Mouse (Mus musculus) bone marrow, adult 2 months (tissue): ENCODE results near the gene Mfsd4b3. TPM values are rescaled to one million over a fixed set of nuclear protein-coding genes. Genes with fewer than 3 reads are reported as not detected.

Source experiments
- H3K27ac ChIP-seq: fragments of 200-500 bp; 2 replicates; pipeline ENCODE4 v1.5.1; 2012; ENCODE audit warnings: low read depth, mild to moderate bottlenecking, control low read depth, inconsistent platforms, low read length; ENCODE audit not compliant: control insufficient read depth, poor library complexity, insufficient read depth
- H3K4me1 ChIP-seq: fragments of 200-500 bp; 2 replicates; pipeline ENCODE4 v1.6.1; 2011; ENCODE audit warnings: low read length; ENCODE audit not compliant: control insufficient read depth, insufficient read depth
- H3K4me3 ChIP-seq: fragments of 200-500 bp; replicated peaks from 2 replicates; pipeline ENCODE3; 2011; ENCODE audit warnings: mild to moderate bottlenecking, low read depth, low read length, control low read depth; ENCODE audit not compliant: control insufficient read depth
- CTCF ChIP-seq: fragments of 200-500 bp; IDR thresholded peaks from 2 replicates; pipeline ENCODE4 v1.5.1; 2011; ENCODE audit warnings: low read length, control low read depth; ENCODE audit not compliant: control insufficient read depth, insufficient read depth
- POLR2A ChIP-seq: fragments of 200-500 bp; IDR thresholded peaks from 2 replicates; pipeline ENCODE4 v1.6.1; 2011; ENCODE audit warnings: low read depth, mild to moderate bottlenecking, control low read depth, low read length, borderline replicate concordance; ENCODE audit not compliant: control insufficient read depth
- WGBS: fragments of 180-500 bp; shearing (Covaris S2); methylation state at CpG from one replicate; pipeline ENCODE4 v1.1.7; 2018; 5-methylcytosine and 5-hydroxymethylcytosine counted together
- polyA plus RNA-seq: library from polyadenylated mRNA; stranded (reverse); fragments of >200 nt; gene quantifications from 2 replicates; pipeline ENCODE4 v1.2.4, GENCODE M21; 2011; ENCODE audit warnings: low replicate concordance; ENCODE audit not compliant: missing spikeins, insufficient read depth, insufficient read length

Gene Mfsd4b3
- polyA plus RNA-seq, 1 experiment = not detected

DNA sequence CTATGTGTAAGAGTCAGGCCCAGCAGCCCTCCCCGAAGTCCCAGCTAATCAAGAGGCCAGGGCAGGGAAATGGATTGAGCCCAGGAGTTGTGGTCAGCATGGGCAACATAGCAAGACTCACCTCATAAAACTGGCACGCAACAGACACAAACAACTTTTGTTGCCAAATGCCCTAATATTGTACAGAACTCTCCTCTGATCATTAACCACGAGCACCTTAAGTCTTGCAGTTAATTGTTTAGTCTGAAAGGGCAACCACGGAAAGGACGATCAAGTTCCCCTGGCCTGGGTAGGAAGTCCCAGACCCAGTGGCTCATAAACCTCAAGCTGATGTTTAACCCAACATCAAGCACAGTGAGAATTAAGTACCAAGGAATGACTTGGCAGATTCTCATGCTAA is 22.7 kb upstream of the Mfsd4b3 start:
- Histone ChIP-seq H3K4me3 (no peak overlapping the region), H3K4me1 (no peaks in the 10 kb centered on the region), H3K27ac (no peak overlapping the region)
- TF ChIP-seq CTCF = no peak
- no peak for TF ChIP-seq POLR2A
- WGBS = 28% methylated on average over 5 of the region's 5 CpGs

- TF ChIP-seq CTCF (no peak), POLR2A (no peak)
- Histone ChIP-seq H3K4me1 (no peaks in the 10 kb centered on the region), H3K4me3 (no peak overlapping the region), H3K27ac (no peak overlapping the region)
- WGBS = 91% methylated on average over 1 of the region's 1 CpGs
These were observed 18.3 kb upstream of the Mfsd4b3 start for GRCm38 (mm10) chr10:39978231-39978630.

GRCm38 (mm10) chr10:39977346-39977745 is 17.4 kb upstream of the Mfsd4b3 start:
- TF ChIP-seq CTCF = no peak
- TF ChIP-seq POLR2A = no peak
- Histone ChIP-seq H3K4me1 (no peaks in the 10 kb centered on the region), H3K27ac (no peak overlapping the region), H3K4me3 (no peak overlapping the region)
- 86% methylated on average over 4 of the region's 4 CpGs for WGBS

DNA sequence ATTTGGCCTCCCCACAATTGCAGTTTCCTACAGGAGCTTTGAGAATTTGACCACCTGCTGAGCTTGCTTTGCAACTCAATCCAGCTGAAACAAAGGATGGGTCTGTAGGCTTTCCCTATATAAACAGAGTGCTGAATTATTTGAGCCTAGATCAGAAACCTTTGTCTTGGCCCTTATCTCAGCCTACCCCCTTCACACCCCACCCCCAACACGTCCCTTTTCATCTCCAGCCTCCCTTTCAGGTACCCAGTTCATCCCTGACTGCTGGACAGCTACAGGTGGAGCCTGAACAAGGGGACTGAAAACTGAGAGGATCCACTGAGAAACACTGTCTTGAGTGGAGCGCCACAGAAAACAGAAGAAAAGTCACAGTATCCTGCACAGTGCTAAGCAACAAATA is 15.8 kb upstream of the Mfsd4b3 start:
- Histone ChIP-seq H3K4me1 (no peaks in the 10 kb centered on the region), H3K4me3 (no peak overlapping the region), H3K27ac (no peak overlapping the region)
- TF ChIP-seq CTCF = no peak
- TF ChIP-seq POLR2A = no peak
- 75% methylated on average over 2 of the region's 2 CpGs for WGBS

GRCm38 (mm10) chr10:39974982-39975381 is 15.0 kb upstream of the Mfsd4b3 start:
- Histone ChIP-seq H3K27ac (no peak overlapping the region), H3K4me1 (no peaks in the 10 kb centered on the region), H3K4me3 (no peak overlapping the region)
- TF ChIP-seq CTCF = no peak
- TF ChIP-seq POLR2A = no peak
- 54% methylated on average over 11 of the region's 11 CpGs for WGBS

DNA sequence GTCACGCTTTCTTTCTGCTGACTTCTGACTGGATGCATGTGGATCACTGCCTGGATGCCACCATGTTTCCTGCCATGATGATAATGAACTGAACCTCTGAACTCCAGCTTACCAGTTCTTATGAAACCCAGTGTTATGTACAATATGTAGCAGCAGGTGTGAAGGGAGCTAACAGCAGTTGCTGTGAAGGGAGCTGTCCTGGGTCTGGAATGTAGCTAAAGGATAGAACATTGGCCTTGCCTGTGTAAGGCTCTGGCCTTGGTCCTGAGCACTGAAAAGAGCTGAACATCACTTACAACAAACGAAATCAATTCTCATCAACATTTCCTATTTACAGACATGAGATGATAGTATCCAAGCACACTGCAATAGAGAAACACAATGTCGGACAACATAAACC is 7.6 kb upstream of the Mfsd4b3 start:
- no peak overlapping the region for H3K27ac ChIP-seq
- H3K4me3 ChIP-seq = no peak overlapping the region
- 77% methylated on average over 3 of the region's 3 CpGs for WGBS
- no peak for TF ChIP-seq POLR2A
- TF ChIP-seq CTCF = no peak
- no peaks in the 10 kb centered on the region for H3K4me1 ChIP-seq

DNA sequence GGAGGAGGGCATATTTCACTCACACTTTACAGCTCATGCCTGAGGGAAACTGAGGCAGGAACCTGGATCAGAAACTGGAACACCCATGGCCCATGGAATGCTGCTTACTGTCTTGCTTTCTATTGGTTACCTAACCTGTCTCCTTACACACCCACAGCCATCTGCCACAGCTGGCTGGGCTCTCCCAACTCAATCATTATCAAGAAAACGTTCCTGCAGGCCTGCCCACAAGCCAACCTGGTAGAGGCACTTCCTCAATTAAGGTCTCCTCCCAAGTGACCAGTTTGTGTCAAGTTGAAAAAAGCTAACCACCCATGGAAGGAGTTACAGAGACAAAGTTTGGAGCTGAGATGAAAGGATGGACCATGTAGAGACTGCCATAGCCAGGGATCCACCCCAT is 2.0 kb upstream of the Mfsd4b3 start:
- WGBS = 0% methylated on average over 1 of the region's 1 CpGs
- TF ChIP-seq POLR2A = no peak
- no peak for TF ChIP-seq CTCF
- H3K4me3 ChIP-seq = no peak overlapping the region

DNA sequence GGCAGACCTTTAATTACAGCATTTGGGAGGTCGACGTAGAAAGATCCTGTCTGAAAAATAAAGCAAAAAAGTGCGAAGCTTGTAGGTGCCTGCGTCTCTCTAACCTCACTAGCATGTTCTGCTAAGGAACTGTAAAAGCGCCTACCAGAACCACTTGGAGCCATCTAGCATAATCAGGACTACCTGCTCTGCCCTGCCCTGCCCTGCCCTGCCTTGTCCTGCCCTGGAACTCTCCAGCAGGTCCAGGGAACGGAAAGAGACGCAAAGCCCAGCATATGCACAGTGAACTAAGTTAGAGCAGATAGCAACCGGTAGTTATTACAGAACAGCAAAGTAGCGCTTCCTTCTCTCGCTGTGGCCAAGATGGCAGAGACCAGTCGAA is 479 bp upstream of the Mfsd4b3 start:
- Histone ChIP-seq H3K4me3 (no peak overlapping the region), H3K27ac (no peak overlapping the region), H3K4me1 (no peaks in the 10 kb centered on the region; the same call in 1 of the 2 replicates)
- WGBS = 44% methylated on average over 11 of the region's 11 CpGs
- TF ChIP-seq POLR2A (no peak), CTCF (no peak)

More for the DNA sequence above, 2.0 kb upstream of the Mfsd4b3 start:
- H3K27ac ChIP-seq = no peak overlapping the region
- no peaks in the 10 kb centered on the region; the same call in 1 of the 2 replicates for H3K4me1 ChIP-seq

DNA sequence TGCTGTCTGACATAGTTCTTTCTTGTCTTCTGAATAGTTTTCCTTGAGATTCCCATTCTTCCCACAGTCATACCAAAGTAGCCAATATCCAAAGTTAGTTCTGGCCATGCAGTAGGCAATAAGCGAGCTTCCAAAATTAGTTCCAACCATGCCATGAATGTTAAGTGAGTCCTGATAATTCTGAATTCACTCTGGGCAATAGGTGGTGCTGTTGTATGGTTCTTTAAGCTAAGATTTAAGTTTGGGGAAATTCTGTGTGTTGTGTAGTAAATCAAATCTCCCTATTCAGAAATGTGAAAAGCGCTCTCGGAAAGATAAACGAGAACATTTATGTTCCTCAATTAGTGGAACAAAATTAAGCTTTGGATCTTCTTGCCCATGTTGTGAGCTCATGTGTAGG is 1.7 kb downstream of the Mfsd4b3 start:
- TF ChIP-seq POLR2A (no peak), CTCF (no peak)
- 23% methylated on average over 4 of the region's 4 CpGs for WGBS
- no peak overlapping the region for H3K27ac ChIP-seq

More for the DNA sequence above, 1.7 kb downstream of the Mfsd4b3 start:
- Histone ChIP-seq H3K4me1 (no peaks in the 10 kb centered on the region; the same call in 1 of the 2 replicates), H3K4me3 (no peak overlapping the region)
